Mouse (Mus musculus) bone marrow macrophage, adult 2 months (primary cell): ENCODE results near the gene Clta.

ENCODE experiments used
- CTCF ChIP-seq: IDR thresholded peaks from 2 replicates; pipeline ENCODE4 v1.5.1; 2012; ENCODE audit warnings: low read depth, mild to moderate bottlenecking, low read length, moderate library complexity
- POLR2A ChIP-seq: IDR thresholded peaks from 2 replicates; pipeline ENCODE4 v1.6.1; 2012; ENCODE audit warnings: mild to moderate bottlenecking, low read depth, low read length, borderline replicate concordance

DNA sequence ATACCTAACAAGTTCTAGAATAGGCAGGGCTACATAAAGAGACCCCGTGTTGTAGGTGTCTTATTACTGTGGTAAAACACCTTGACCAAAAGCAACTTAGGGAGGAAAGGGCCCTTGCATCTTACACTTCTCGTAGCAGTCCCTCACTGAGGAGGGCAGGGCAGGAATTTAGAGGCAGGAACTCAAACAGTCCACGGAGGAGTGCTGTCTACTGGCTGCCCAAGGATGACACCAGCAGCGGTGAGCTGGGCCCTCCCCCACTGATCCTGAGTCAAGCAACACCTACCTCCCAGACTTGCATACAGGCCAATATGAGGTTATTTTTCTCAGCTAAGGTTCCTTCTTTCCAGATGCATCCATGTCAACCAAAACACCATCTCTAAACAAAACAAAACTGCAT, 24.0 kb upstream of the Clta start:
- TF ChIP-seq CTCF: no peak
- no peak for TF ChIP-seq POLR2A
